Mouse (Mus musculus): ENCODE data around the gene Polr1a. TPM values are rescaled to one million over a fixed set of nuclear protein-coding genes. Genes with fewer than 3 reads are reported as not detected.
A peak's percentile ranks its signal among the peaks of the same experiment; 100 is the strongest.

The Polr1a gene
- polyA plus RNA-seq, 1 experiment: 26.1 TPM

DNA sequence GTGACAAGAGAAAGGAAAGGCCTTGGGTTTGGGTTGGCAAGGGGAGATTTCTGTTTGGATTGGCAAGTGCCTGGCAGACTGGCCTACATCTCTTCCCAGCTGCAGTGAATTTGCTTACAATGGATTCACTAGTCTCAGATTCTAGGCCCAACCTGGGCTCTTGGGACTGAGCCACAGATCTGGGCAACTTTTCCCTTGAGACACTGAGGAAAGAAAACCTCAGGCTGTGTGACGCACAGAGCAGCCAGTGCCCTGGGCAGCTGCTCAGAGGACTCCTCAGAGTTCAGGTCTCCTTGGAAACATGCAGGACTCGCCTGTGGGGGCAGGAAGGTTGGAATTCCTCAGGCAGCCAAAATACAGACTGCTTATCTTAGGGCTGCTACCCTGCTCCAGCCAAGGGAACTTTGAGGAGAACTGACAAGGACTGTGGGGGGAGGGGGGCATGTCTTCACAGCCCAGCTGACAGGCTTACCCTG, 25.3 kb downstream of the Polr1a start:
- TF ChIP-seq GATA1 (IDR thresholded peaks at IDR 0.05; ENCODE audit: low read length): no peak

GRCm38 (mm10) chr6:71935737-71936136, 26.9 kb downstream of the Polr1a start:
- no peak for TF ChIP-seq GATA1 (IDR thresholded peaks at IDR 0.05; ENCODE audit: low read length)

DNA sequence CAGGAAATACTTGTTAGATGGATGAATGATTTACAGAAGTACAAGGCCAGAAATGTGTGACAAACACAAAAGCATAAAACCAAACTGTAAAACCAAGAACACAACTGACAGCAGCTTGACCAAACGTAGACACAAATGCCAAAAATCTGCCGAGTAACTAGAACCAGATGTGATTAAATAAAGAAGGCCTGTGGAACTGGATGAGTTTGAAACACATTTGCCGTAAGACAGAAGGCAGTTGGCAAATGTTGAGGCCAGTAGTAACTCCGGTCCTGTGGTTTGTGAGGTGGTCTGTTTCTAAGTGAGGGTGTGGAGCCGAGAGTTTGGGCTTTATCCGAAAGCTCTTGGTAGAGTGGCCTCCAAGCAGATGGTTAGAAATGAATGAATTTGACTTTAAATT, 32.1 kb downstream of the Polr1a start:
- no peak for TF ChIP-seq GATA1 (IDR thresholded peaks at IDR 0.05; ENCODE audit: low read length)

GRCm38 (mm10) chr6:71945101-71945500, 36.2 kb downstream of the Polr1a start:
- TF ChIP-seq GATA1 (IDR thresholded peaks at IDR 0.05; ENCODE audit: low read length): no peak

DNA sequence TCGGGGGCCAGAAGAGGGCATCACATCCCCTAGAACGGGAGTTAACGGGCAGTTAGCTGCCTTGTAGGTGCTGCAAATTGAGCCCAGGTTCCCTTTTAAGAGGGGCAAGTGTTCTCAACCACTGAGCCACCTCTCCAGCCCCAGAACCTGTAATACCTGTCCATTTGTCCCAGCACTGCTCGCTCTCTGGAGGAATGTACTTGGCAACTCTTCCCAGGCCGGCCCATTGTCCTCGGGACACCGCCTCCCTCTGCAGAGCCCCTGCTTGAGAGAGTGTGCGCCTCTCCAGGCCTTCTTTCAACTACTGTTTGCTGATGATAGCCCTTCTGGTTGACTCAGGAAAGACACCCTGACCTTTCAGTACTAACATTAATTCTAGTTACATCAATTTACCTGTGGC, 37.3 kb downstream of the Polr1a start:
- no peak for TF ChIP-seq GATA1 (IDR thresholded peaks at IDR 0.05; ENCODE audit: low read length)

- TF ChIP-seq GATA1 (IDR thresholded peaks at IDR 0.05; ENCODE audit: low read length): no peak
These were observed 40.9 kb downstream of the Polr1a start for GRCm38 (mm10) chr6:71949721-71950120.

- no peak for TF ChIP-seq GATA1 (IDR thresholded peaks at IDR 0.05; ENCODE audit: low read length)
These were observed 41.7 kb downstream of the Polr1a start for GRCm38 (mm10) chr6:71950592-71950991.

DNA sequence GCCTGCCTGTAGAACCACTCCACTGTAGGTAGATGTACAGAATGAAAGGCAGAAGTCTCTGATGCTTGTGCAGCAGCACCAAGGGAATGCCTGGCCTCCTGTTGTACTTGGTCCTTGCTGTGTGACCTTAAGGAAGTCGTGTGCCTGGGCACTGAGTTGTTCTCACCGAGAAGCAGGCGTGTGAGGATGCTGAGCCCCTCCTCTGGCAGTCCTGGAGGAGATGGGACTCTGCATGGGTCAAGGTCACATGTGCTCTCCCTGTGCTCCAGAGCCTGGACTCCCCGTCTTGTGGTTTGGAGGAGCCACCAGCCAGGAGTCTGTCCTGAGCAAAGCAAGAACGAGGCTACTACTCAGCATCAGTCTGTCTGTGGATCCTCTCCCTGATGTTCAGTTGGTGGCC, 42.3 kb downstream of the Polr1a start:
- TF ChIP-seq GATA1 (IDR thresholded peaks at IDR 0.05; ENCODE audit: low read length): no peak

DNA sequence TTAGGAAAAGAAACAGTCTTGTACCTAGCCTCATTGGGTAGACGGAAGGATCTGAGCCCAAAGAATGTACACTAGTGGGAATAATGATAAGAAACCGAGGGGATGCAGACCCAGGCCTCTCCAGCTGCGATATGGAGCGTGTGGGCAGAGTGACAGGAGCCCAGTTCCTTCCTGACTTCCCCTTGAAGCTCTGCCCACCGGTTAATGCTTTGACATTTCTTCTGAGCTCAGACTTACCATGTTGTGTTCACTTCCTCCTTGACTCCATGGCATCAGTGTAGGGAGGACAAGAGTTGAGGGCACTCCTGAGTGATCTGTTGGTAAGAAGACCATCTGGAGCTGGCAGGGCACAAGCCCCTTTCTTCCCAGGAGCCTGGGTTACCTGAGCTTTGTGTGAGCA, 53.3 kb downstream of the Polr1a start:
- TF ChIP-seq GATA1 (IDR thresholded peaks at IDR 0.05; ENCODE audit: low read length): no peak

GRCm38 (mm10) chr6:71962706-71963105, 53.9 kb downstream of the Polr1a start:
- TF ChIP-seq GATA1 (IDR thresholded peaks at IDR 0.05; ENCODE audit: low read length): peak; percentile 36

DNA sequence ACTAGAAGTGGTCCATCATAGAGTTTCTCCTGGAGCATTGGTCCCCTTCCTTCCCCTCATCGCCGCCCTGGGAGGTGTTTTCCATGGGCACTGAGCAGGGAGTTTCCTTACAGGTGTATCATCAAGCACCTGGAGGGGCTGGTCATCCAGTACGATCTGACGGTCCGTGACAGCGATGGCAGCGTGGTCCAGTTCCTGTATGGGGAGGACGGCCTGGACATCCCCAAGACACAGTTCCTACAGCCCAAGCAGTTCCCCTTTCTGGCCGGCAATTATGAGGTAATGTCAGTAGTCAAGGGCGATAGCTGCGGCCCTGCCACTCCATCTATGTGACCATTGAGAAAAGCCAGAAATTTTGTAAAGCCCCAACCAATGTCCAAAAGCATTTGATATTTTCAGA, 54.7 kb downstream of the Polr1a start:
- TF ChIP-seq GATA1 (IDR thresholded peaks at IDR 0.05; ENCODE audit: low read length): no peak

DNA sequence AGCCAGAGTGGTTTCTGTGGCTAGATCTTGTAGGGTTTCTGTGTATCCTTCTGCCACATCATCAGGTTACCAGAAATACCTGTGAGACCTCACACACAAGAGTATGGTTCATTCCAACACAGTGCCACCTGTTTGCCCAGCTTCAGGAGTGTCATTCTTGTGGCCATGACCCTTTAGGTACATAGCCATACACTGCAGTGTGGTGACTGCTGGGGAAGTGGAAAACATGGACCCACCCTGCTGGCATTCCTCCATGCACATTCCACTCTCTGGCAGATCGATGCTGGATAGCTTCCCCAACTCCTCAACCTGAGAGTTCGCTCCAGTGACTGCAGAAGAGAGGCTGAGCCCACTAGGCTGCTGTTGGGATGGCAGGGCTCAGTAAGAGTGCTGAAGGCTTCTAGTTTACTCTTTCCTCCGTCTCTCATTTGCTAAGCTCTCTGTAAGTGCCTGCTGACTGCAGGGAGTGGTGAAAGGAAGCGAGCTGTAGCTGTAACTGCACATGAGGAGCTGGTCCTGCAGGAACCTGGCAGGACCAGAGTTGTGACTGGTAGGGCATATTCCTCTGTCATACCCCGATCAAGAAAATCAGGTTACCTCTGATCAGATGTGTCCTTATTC, 57.9 kb downstream of the Polr1a start:
- TF ChIP-seq GATA1 (IDR thresholded peaks at IDR 0.05; ENCODE audit: low read length): no peak

- TF ChIP-seq GATA1 (IDR thresholded peaks at IDR 0.05; ENCODE audit: low read length): no peak
These were observed 59.0 kb downstream of the Polr1a start for GRCm38 (mm10) chr6:71967847-71968246.

- no peak for TF ChIP-seq GATA1 (IDR thresholded peaks at IDR 0.05; ENCODE audit: low read length)
These were observed 60.6 kb downstream of the Polr1a start for GRCm38 (mm10) chr6:71969459-71969858.

DNA sequence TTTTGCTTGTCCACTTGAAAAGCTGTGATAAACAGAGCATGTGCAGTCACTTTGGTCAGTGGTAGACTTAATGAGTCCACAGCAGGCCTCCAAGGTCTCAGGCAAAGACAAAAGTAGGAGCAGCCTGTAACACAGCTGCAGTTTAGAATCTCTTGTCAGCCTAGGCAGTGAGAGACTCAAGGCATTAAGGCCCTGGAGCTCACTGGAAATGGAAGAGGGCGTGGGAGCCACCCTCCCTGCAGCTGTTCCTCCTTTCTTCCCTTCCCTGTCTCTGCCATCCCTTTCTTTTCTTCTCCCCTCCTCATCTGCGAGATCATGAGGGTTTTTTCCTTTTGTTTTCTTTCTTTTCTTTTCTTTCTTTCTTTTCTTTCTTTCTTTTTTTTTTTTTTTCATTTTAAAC, 61.3 kb downstream of the Polr1a start:
- no peak for TF ChIP-seq GATA1 (IDR thresholded peaks at IDR 0.05; ENCODE audit: low read length)

DNA sequence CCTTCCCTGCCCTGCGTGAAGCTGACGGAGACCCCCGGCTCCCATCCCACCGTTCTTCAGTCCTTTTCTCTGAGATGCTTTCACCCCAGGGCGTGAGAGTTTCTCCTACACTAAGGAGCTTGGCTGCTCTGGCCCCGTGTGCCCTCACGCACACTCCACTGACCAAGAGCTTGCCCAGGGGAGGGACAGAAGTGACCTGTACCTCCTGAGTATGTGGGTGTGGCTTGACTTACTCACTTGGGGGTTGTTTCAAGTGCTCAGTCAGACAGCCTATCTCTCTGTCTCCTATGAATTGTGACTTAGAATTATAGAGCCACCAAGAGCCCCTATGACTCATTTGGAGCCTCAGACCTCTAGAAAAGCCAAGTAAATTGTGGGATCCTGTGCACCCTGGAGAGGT, 67.7 kb downstream of the Polr1a start:
- no peak for TF ChIP-seq GATA1 (IDR thresholded peaks at IDR 0.05; ENCODE audit: low read length)

GRCm38 (mm10) chr6:71980165-71980564, 71.3 kb downstream of the Polr1a start:
- peak; percentile 42 for TF ChIP-seq GATA1 (IDR thresholded peaks at IDR 0.05; ENCODE audit: low read length)

- TF ChIP-seq GATA1 (IDR thresholded peaks at IDR 0.05; ENCODE audit: low read length): no peak
These were observed 71.7 kb downstream of the Polr1a start for GRCm38 (mm10) chr6:71980587-71980986.

Data from G1E-ER4 (cell line).